Mouse (Mus musculus): Measurements from ENCODE around the gene Btaf1.
"Not testable (repeated sequence)": the region's sequence is repeated elsewhere in the genome, so short reads cannot be mapped to it uniquely, and the experiment has no call there.

Btaf1 gene

DNA sequence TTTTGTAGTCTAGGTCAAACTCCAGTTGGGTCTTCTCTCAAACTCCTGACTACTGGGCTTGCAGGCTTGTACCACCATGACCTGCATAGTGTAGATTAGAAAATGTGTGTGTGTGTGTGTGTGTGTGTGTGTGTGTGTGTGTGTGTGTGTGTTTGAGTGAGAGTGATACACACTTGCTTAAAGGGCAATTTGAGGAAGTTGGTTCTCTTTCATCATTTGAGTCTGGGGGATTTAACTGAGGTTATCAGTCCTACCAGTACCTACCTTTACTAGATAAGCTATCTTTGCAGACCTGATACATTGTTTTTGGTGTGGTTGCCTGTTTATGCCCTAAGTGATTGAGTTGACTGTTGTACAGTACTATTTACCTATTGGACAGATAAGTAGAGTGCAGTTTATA is 6.2 kb downstream of the Btaf1 start:
- peaks cover 13% of the 10 kb centered on the region for H3K36me3 ChIP-seq (ENCODE audit: insufficient read depth, low read length)
- H3K4me3 ChIP-seq (replicated peaks; ENCODE audit: low read length) = no peak overlapping the region
- no peaks in the 10 kb centered on the region for H3K9me3 ChIP-seq (ENCODE audit: low read length)
- peaks cover 59% of the 10 kb centered on the region for H3K4me1 ChIP-seq (replicated peaks; ENCODE audit: low read depth, low read length)
- H3K27me3 ChIP-seq (ENCODE audit: insufficient read depth, low read length) = no peaks in the 10 kb centered on the region
- no peak for TF ChIP-seq NANOG (IDR thresholded peaks at IDR 0.05; ENCODE audit: borderline replicate concordance, low read length)
- TF ChIP-seq CTCF (conservative IDR thresholded peaks at IDR 0.05; ENCODE audit: low read length) = no peak
- TF ChIP-seq POU5F1 (IDR thresholded peaks at IDR 0.05; ENCODE audit: borderline replicate concordance, low read length) = no peak

DNA sequence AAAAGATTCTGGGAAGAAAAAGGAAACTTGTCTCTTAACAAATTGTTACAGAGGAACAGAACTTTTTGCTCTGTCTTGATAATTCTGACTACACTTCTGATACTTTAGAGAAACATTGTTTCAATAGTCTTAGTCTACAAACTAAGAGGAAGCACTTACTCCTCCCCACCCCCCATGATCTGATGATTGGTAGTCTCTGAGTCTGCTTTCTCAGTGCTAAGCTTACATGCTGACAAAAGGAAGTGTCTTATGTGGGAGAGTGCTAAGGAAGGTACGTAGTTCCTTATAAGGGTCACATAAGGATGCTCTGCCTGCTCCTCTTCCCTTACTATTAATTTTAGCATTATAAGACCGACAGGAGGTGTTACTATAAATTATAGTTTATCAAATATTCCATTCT is 6.7 kb downstream of the Btaf1 start:
- Histone ChIP-seq H3K4me1 (replicated peaks; ENCODE audit: low read depth, low read length) (peaks cover 54% of the 10 kb centered on the region), H3K36me3 (ENCODE audit: insufficient read depth, low read length) (peaks cover 13% of the 10 kb centered on the region), H3K9me3 (ENCODE audit: low read length) (no peaks in the 10 kb centered on the region), H3K27me3 (ENCODE audit: insufficient read depth, low read length) (no peaks in the 10 kb centered on the region), H3K4me3 (replicated peaks; ENCODE audit: low read length) (no peak overlapping the region)
- TF ChIP-seq NANOG (IDR thresholded peaks at IDR 0.05; ENCODE audit: borderline replicate concordance, low read length) (no peak), CTCF (conservative IDR thresholded peaks at IDR 0.05; ENCODE audit: low read length) (no peak), POU5F1 (IDR thresholded peaks at IDR 0.05; ENCODE audit: borderline replicate concordance, low read length) (no peak)

DNA sequence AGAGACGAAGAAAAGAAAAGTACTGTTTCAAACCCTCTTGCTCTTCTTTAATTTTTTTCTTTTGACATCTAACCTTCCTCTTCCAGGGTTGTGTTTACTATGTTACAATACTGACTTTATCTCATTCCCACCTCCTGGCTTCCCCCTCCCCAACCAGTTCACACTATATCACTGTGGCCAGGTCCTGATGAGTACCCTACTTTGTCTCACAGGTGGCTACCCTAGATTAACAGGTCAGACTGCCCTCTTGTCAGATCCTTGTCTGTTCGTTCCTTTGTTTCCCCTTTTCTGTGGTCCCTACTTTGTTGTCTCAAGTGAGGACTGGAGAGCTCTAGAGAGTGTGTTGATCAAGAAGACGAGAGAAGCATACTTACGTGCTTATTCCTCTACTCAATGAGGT is 10.4 kb downstream of the Btaf1 start:
- Histone ChIP-seq H3K27me3 (ENCODE audit: insufficient read depth, low read length) (no peaks in the 10 kb centered on the region), H3K9me3 (ENCODE audit: low read length) (no peaks in the 10 kb centered on the region), H3K4me1 (replicated peaks; ENCODE audit: low read depth, low read length) (peaks cover 36% of the 10 kb centered on the region), H3K4me3 (replicated peaks; ENCODE audit: low read length) (no peak overlapping the region), H3K36me3 (ENCODE audit: insufficient read depth, low read length) (peaks cover 13% of the 10 kb centered on the region)
- TF ChIP-seq NANOG (IDR thresholded peaks at IDR 0.05; ENCODE audit: borderline replicate concordance, low read length) (no peak), POU5F1 (IDR thresholded peaks at IDR 0.05; ENCODE audit: borderline replicate concordance, low read length) (no peak)

DNA sequence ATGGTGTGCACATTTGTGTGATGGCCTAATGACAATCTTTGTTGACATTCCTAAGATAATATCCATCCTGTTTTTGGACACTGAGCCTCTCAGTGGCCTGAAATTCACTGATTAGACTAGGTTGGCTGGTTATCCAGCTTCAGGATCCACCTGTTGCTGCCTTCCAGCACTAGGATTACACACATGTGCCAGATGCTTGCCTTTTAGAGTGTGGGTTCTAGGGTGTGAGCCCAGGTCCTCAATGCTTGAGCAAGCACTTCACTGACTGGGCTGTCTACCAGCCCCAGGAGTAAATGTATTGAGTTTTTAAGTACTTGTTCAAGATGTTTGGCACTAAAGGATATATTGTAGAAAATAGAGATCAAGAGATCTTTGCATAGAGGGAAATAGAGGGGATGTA is 12.1 kb downstream of the Btaf1 start:
- Histone ChIP-seq H3K4me1 (replicated peaks; ENCODE audit: low read depth, low read length) (peaks cover 24% of the 10 kb centered on the region), H3K36me3 (ENCODE audit: insufficient read depth, low read length) (peaks cover 13% of the 10 kb centered on the region), H3K9me3 (ENCODE audit: low read length) (no peaks in the 10 kb centered on the region), H3K27me3 (ENCODE audit: insufficient read depth, low read length) (no peaks in the 10 kb centered on the region), H3K4me3 (replicated peaks; ENCODE audit: low read length) (no peak overlapping the region)
- TF ChIP-seq NANOG (IDR thresholded peaks at IDR 0.05; ENCODE audit: borderline replicate concordance, low read length) (no peak), CTCF (conservative IDR thresholded peaks at IDR 0.05; ENCODE audit: low read length) (no peak), POU5F1 (IDR thresholded peaks at IDR 0.05; ENCODE audit: borderline replicate concordance, low read length) (no peak)

DNA sequence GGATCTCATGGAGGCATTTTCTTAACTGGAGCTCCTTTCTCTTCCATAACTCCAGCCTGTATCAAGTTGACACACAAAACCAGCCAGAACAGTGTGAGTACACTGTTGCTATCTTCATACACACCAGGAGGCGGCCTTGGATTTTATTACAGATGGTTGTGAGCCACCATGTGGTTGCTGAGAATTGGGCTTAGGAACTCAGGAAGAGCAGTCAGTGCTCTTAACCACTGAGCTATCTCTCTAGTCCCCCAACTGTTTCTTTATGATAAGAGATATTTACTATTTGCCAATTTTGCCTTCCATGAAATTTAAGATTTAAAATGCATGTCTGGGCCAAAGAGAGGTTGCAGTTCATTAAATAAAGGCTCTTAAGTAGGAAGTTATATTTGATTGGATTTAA is 14.2 kb downstream of the Btaf1 start:
- Histone ChIP-seq H3K4me3 (replicated peaks; ENCODE audit: low read length) (no peak overlapping the region), H3K36me3 (ENCODE audit: insufficient read depth, low read length) (peaks cover 16% of the 10 kb centered on the region), H3K27me3 (ENCODE audit: insufficient read depth, low read length) (no peaks in the 10 kb centered on the region), H3K9me3 (ENCODE audit: low read length) (no peaks in the 10 kb centered on the region), H3K4me1 (replicated peaks; ENCODE audit: low read depth, low read length) (peaks cover 29% of the 10 kb centered on the region)
- TF ChIP-seq NANOG (IDR thresholded peaks at IDR 0.05; ENCODE audit: borderline replicate concordance, low read length) (no peak), CTCF (conservative IDR thresholded peaks at IDR 0.05; ENCODE audit: low read length) (no peak)

DNA sequence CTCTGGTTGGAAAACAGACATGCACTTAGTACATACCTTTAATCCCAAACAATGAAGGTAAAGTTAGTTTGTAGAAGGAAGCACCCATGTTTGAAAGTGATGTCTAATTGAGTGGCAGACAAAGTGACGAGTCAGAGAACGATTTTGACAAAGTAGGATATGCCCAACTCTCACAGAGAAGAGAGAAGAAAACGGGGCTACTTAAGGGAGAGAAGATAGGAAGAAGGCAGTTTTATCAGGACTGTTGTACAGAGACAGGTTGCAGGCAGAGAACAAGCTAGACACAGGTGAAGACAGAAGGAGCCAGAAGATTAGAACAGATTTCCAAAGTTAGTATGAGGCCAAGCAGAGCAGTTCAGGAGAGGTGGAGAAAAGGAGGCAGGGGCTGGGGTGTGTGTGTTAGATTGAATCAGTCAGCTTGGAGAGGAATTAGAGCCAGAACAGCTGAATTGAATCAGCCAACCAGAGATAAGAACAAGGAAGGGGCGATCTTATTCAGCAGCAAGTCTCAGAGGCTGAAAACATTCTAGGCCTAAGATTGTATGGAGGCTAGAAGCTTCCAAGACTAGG is 27.8 kb downstream of the Btaf1 start:
- no peak for TF ChIP-seq POU5F1 (IDR thresholded peaks at IDR 0.05; ENCODE audit: borderline replicate concordance, low read length)
- TF ChIP-seq CTCF (conservative IDR thresholded peaks at IDR 0.05; ENCODE audit: low read length) = no peak
- no peak for TF ChIP-seq NANOG (IDR thresholded peaks at IDR 0.05; ENCODE audit: borderline replicate concordance, low read length)
- peaks cover 11% of the 10 kb centered on the region; the same call in 1 of the 2 replicates for H3K4me1 ChIP-seq (replicated peaks; ENCODE audit: low read depth, low read length)
- H3K27me3 ChIP-seq (ENCODE audit: insufficient read depth, low read length) = no peaks in the 10 kb centered on the region
- no peaks in the 10 kb centered on the region for H3K9me3 ChIP-seq (ENCODE audit: low read length)
- H3K36me3 ChIP-seq (ENCODE audit: insufficient read depth, low read length) = peaks cover 45% of the 10 kb centered on the region
- H3K4me3 ChIP-seq (replicated peaks; ENCODE audit: low read length) = no peak overlapping the region

DNA sequence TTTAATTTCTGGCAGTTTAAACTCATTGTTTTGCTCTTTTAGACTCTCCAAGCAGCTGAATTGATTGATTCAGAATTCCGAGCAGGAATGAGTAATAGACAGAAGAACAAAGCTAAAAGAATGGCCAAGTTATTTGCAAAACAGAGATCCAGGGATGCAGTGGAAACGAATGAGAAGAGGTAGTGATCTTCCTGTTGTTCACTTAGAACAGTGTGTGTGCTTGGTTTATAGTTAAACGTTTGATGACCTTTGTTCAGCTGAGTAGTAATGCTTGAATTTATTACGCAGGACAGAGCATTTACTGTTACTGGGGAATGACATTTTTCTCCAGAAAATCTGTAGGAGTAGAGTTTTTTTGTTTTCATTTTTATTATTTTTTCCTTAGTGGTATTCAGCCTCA is 32.5 kb downstream of the Btaf1 start:
- peaks cover 14% of the 10 kb centered on the region; the same call in 1 of the 2 replicates for H3K4me1 ChIP-seq (replicated peaks; ENCODE audit: low read depth, low read length)

DNA sequence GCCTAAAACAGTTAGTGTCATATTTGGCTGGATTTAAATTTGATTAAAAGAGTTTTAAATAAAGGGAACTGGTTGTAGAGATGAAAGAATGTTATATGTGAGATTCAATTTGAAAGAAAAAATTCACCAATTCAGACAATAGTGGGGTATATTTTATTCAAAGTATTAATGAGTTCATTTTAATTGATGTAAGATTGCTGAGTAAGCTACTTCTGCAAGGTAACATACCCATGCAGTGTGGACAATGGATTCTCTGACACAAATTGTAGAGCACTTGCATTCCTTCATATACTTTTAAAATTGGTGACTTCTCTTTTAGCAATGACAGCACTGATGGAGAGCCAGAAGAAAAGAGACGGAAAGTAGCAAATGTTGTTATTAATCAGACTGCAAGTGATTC is 35.4 kb downstream of the Btaf1 start:
- H3K4me1 ChIP-seq (replicated peaks; ENCODE audit: low read depth, low read length) = peaks cover 16% of the 10 kb centered on the region; the same call in 1 of the 2 replicates
- no peak overlapping the region for H3K4me3 ChIP-seq (replicated peaks; ENCODE audit: low read length)
- H3K27me3 ChIP-seq (ENCODE audit: insufficient read depth, low read length) = no peaks in the 10 kb centered on the region
- H3K9me3 ChIP-seq (ENCODE audit: low read length) = no peaks in the 10 kb centered on the region
- TF ChIP-seq POU5F1 (IDR thresholded peaks at IDR 0.05; ENCODE audit: borderline replicate concordance, low read length) = no peak
- TF ChIP-seq NANOG (IDR thresholded peaks at IDR 0.05; ENCODE audit: borderline replicate concordance, low read length) = no peak
- no peak for TF ChIP-seq CTCF (conservative IDR thresholded peaks at IDR 0.05; ENCODE audit: low read length)
- peaks cover 89% of the 10 kb centered on the region for H3K36me3 ChIP-seq (ENCODE audit: insufficient read depth, low read length)

More for the DNA sequence above, 32.5 kb downstream of the Btaf1 start:
- peak; percentile 55 for TF ChIP-seq NANOG (IDR thresholded peaks at IDR 0.05; ENCODE audit: borderline replicate concordance, low read length)
- no peak for TF ChIP-seq CTCF (conservative IDR thresholded peaks at IDR 0.05; ENCODE audit: low read length)
- TF ChIP-seq POU5F1 (IDR thresholded peaks at IDR 0.05; ENCODE audit: borderline replicate concordance, low read length) = no peak
- H3K36me3 ChIP-seq (ENCODE audit: insufficient read depth, low read length) = peaks cover 71% of the 10 kb centered on the region
- H3K27me3 ChIP-seq (ENCODE audit: insufficient read depth, low read length) = no peaks in the 10 kb centered on the region
- no peaks in the 10 kb centered on the region for H3K9me3 ChIP-seq (ENCODE audit: low read length)
- H3K4me3 ChIP-seq (replicated peaks; ENCODE audit: low read length) = no peak overlapping the region

DNA sequence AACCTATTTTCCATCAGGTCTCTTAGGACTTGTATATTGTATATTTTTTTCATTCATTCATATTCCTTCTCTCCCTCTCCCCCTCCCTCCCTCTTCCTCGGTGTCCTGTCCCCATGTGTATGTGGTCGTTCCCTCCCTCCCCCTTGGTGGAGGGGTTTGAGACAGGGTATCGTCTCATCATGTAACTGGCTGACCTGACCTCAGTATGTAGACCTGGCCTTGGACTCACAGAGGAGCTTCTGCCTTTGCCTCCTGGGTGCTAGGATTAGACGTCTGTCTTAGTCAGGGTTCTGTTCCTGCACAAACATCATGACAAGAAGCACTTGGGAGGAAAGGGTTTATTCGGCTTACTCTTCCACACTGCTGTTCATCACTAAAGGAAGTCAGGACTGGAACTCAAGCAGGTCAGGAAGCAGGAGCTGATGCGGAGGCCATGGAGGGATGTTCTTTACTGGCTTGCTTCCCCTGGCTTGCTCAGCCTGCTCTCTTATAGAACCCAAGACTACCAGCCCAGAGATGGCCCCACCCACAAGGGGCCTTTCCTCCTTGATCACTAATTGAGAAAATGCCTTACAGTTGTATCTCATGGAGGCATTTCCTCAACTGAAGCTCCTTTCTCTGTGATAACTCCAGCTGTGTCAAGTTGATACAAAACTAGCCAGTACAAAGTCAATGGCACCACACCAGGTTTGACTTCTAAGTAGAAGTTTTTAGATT is 36.8 kb downstream of the Btaf1 start:
- not testable (repeated sequence) for H3K9me3 ChIP-seq (ENCODE audit: low read length); H3K27me3 ChIP-seq (ENCODE audit: insufficient read depth, low read length); H3K4me3 ChIP-seq (replicated peaks; ENCODE audit: low read length)
- H3K4me1 ChIP-seq (replicated peaks; ENCODE audit: low read depth, low read length) = peaks cover 14% of the 10 kb centered on the region; the same call in 1 of the 2 replicates
- H3K36me3 ChIP-seq (ENCODE audit: insufficient read depth, low read length) = peaks cover 87% of the 10 kb centered on the region
